8 mouse cellular contexts compared by ENCODE assay signal in genomic region chr19:45017909-45018308, GRCm38 (mm10). TPM values are rescaled to one million over a fixed set of nuclear protein-coding genes. Genes with fewer than 3 reads are reported as not detected.
DNase-seq lines count a peak whose midpoint lies in the region; ATAC-seq and TF ChIP-seq lines count a peak whose summit lies in the region.

No protein-coding gene starts in this region.

- under 1% methylated on average over 39 of the region's 48 CpGs for WGBS in forebrain, embryonic 16.5 days
- 0% methylated on average over 22 of the region's 48 CpGs for WGBS in lung, postnatal 0 days

- no peaks in the 10 kb centered on the region for H3K9me3 ChIP-seq in ES-E14 (ENCODE audit: control insufficient read depth, insufficient read depth, low read depth, low read length)
- no peaks in the 10 kb centered on the region for H3K9me3 ChIP-seq in forebrain, embryonic 16.5 days (ENCODE audit: control insufficient read depth, low read length)
- no peaks in the 10 kb centered on the region for H3K9me3 ChIP-seq in lung, postnatal 0 days (ENCODE audit: low read length)

- peaks cover 3% of the 10 kb centered on the region; the same call in 1 of the 2 replicates for H3K36me3 ChIP-seq in ES-E14 (ENCODE audit: control insufficient read depth, insufficient read depth, low read length, poor library complexity, severe bottlenecking)
- H3K36me3 ChIP-seq in forebrain, embryonic 16.5 days (ENCODE audit: control insufficient read depth, insufficient read depth): 0 out of 2 replicates have a peak, but pooled peaks cover 2% of the 10 kb centered on the region
- H3K36me3 ChIP-seq in lung, postnatal 0 days (ENCODE audit: insufficient read depth, low read length): no peaks in the 10 kb centered on the region; the same call in 1 of the 2 replicates

- no peak for TF ChIP-seq EP300 in lung, postnatal 0 days (IDR thresholded peaks at IDR 0.05)

- H3K4me3 ChIP-seq in ES-E14 (ENCODE audit: insufficient read depth in 1 of 2, low read depth in 1 of 2, low read length in 2 of 2, poor library complexity in 1 of 2, severe bottlenecking in 1 of 2): peak overlapping the region; percentile 62 to 72
- H3K4me3 ChIP-seq in brown adipose tissue, adult 24 weeks (ENCODE audit: insufficient read depth, low read depth, low read length): peak overlapping the region; percentile 90
- peak overlapping the region; percentile 74 for H3K4me3 ChIP-seq in forebrain, embryonic 16.5 days (replicated peaks; ENCODE audit: low read length)
- peak overlapping the region; percentile 63 for H3K4me3 ChIP-seq in lung, postnatal 0 days (ENCODE audit: low read depth, low read length)

- no peak overlapping the region for H3K27ac ChIP-seq in ES-E14 (ENCODE audit: insufficient read depth, low read depth, low read length, poor library complexity, severe bottlenecking)
- H3K27ac ChIP-seq in brown adipose tissue, adult 24 weeks (replicated peaks; ENCODE audit: low read depth, low read length): peak overlapping the region; percentile 99
- peak overlapping the region; percentile 97 for H3K27ac ChIP-seq in forebrain, embryonic 16.5 days (ENCODE audit: low read length)
- H3K27ac ChIP-seq in lung, postnatal 0 days (ENCODE audit: low read length): peak overlapping the region; percentile 99

- H3K27me3 ChIP-seq in forebrain, embryonic 16.5 days (replicated peaks; ENCODE audit: control insufficient read depth, insufficient read depth, low read length): no peaks in the 10 kb centered on the region
- H3K27me3 ChIP-seq in lung, postnatal 0 days (replicated peaks; ENCODE audit: insufficient read depth, low read length): no peaks in the 10 kb centered on the region

- peaks cover 13 to 17% of the 10 kb centered on the region in 2 experiments for H3K4me1 ChIP-seq in ES-E14 (ENCODE audit: control insufficient read depth in 2 of 2, insufficient read depth in 2 of 2, low read length in 2 of 2, poor library complexity in 1 of 2)
- peaks cover 17% of the 10 kb centered on the region for H3K4me1 ChIP-seq in brown adipose tissue, adult 24 weeks (ENCODE audit: control insufficient read depth, insufficient read depth, insufficient read length, low read length)
- peaks cover 52% of the 10 kb centered on the region for H3K4me1 ChIP-seq in forebrain, embryonic 16.5 days (replicated peaks; ENCODE audit: control insufficient read depth, insufficient read depth, low read length)
- H3K4me1 ChIP-seq in lung, postnatal 0 days (ENCODE audit: insufficient read depth, low read depth, low read length): peaks cover 26% of the 10 kb centered on the region

- peak; percentile 51 for ATAC-seq in forebrain, embryonic 16.5 days
- ATAC-seq in lung, postnatal 0 days: peak; percentile 70

- H3K4me2 ChIP-seq in forebrain, embryonic 16.5 days (ENCODE audit: low read length): peak overlapping the region; percentile 89
- H3K4me2 ChIP-seq in lung, postnatal 0 days (replicated peaks; ENCODE audit: low read depth, low read length): peak overlapping the region; percentile 76

- peak overlapping the region; percentile 71 for H3K9ac ChIP-seq in ES-E14 (ENCODE audit: insufficient read depth, low read depth, low read length, poor library complexity, severe bottlenecking)
- H3K9ac ChIP-seq in forebrain, embryonic 16.5 days (replicated peaks; ENCODE audit: low read depth, low read length): peak overlapping the region; percentile 83
- H3K9ac ChIP-seq in lung, postnatal 0 days (replicated peaks; ENCODE audit: low read depth): peak overlapping the region; percentile 77

- TF ChIP-seq CTCF in lung, postnatal 0 days (IDR thresholded peaks at IDR 0.05): no peak

- in situ Hi-C loops in ES-E14 (cut with MboI; ENCODE audit: low sequenced_read_pairs in 2 of 2, unreplicated experiment in 2 of 2): no loop called here

- DNase-seq in ES-E14 (ENCODE audit: low read depth, low spot score): no peak
- DNase-seq in heart, postnatal 4 days: peak; percentile 96
- peak; percentile 82 to 90 for DNase-seq in layer of hippocampus, postnatal 10 days (ENCODE audit: low spot score in 2 of 2)
- DNase-seq in lung, postnatal 0 days (ENCODE audit: low spot score): peak; percentile 89
- peak; percentile 84 for DNase-seq in retina, embryonic 14.5 days (ENCODE audit: low spot score)
- DNase-seq in urinary bladder, postnatal 4 days (ENCODE audit: low spot score in 2 of 2): peak; percentile 91 to 94

TF ChIP-seq in ES-E14, 5 proteins besides CTCF, POLR2A, EP300 and RAD21:
- TF ChIP-seq ZNF384 (IDR thresholded peaks at IDR 0.05; ENCODE audit: low read depth, low read length) (no peak), MAFK (IDR thresholded peaks at IDR 0.05; ENCODE audit: insufficient read depth, low read depth, low read length) (no peak), ZC3H11A (IDR thresholded peaks at IDR 0.05; ENCODE audit: borderline replicate concordance, low read depth, low read length) (no peak), CHD2 (IDR thresholded peaks at IDR 0.05; ENCODE audit: low read depth, low read length) (no peak), HCFC1 (IDR thresholded peaks at IDR 0.05; ENCODE audit: borderline replicate concordance, insufficient read depth, low read length) (no peak)

RNA-seq across cellular contexts. Expression of gene Lzts2, which starts 3.7 kb away (rescaled TPM):
- total RNA-seq in ES-E14 (2012; rRNA removed): 30.6 and 31.9 TPM in 2 replicates
- polyA plus RNA-seq in brown adipose tissue, adult 24 weeks (2012; ENCODE audit: insufficient read depth, insufficient read length, missing spikeins): 32.4 and 34.7 TPM in 2 replicates
- 18.2 and 19.5 TPM in 2 replicates for polyA plus RNA-seq in forebrain, embryonic 16.5 days (2015; fragmentation: Nextera tagmentation; extraction: Ambion mirVana)
- total RNA-seq in heart, postnatal 4 days (2021): 10 to 100 TPM; 52.6 to 68.0 TPM
- total RNA-seq in layer of hippocampus, postnatal 10 days (2021): 10 to 100 TPM; 21.3 to 23.2 TPM
- 56.0 and 59.4 TPM in 2 replicates for polyA plus RNA-seq in lung, postnatal 0 days (2015; fragmentation: Nextera tagmentation; extraction: Ambion mirVana)

RNA-seq across cellular contexts. Expression of gene Mrpl43, which starts 11.7 kb away (rescaled TPM):
- 50.0 and 62.7 TPM in 2 replicates for total RNA-seq in ES-E14 (2012; rRNA removed)
- 53.4 and 58.6 TPM in 2 replicates for polyA plus RNA-seq in brown adipose tissue, adult 24 weeks (2012; ENCODE audit: insufficient read depth, insufficient read length, missing spikeins)
- polyA plus RNA-seq in forebrain, embryonic 16.5 days (2015; fragmentation: Nextera tagmentation; extraction: Ambion mirVana): 76.9 and 81.8 TPM in 2 replicates
- total RNA-seq in heart, postnatal 4 days (2021): 10 to 100 TPM; 45.3 to 45.5 TPM
- total RNA-seq in layer of hippocampus, postnatal 10 days (2021): 10 to 100 TPM; 45.3 to 48.9 TPM
- 62.6 and 63.3 TPM in 2 replicates for polyA plus RNA-seq in lung, postnatal 0 days (2015; fragmentation: Nextera tagmentation; extraction: Ambion mirVana)

RNA-seq across cellular contexts. Expression of gene Twnk, which starts 12.4 kb away (rescaled TPM):
- total RNA-seq in ES-E14 (2012; rRNA removed): 27.2 and 28.5 TPM in 2 replicates
- polyA plus RNA-seq in brown adipose tissue, adult 24 weeks (2012; ENCODE audit: insufficient read depth, insufficient read length, missing spikeins): 9.1 and 11.1 TPM in 2 replicates
- 24.6 and 25.5 TPM in 2 replicates for polyA plus RNA-seq in forebrain, embryonic 16.5 days (2015; fragmentation: Nextera tagmentation; extraction: Ambion mirVana)
- 10 to 100 TPM; 12.3 to 14.4 TPM for total RNA-seq in heart, postnatal 4 days (2021)
- total RNA-seq in layer of hippocampus, postnatal 10 days (2021): 10 to 100 TPM; 14.1 to 15.1 TPM
- 7.5 and 7.9 TPM in 2 replicates for polyA plus RNA-seq in lung, postnatal 0 days (2015; fragmentation: Nextera tagmentation; extraction: Ambion mirVana)

RNA-seq across cellular contexts. Expression of gene Pdzd7, which starts 27.6 kb away (rescaled TPM):
- 0.45 and 1.5 TPM in 2 replicates for total RNA-seq in ES-E14 (2012; rRNA removed)
- not detected in 2 replicates for polyA plus RNA-seq in brown adipose tissue, adult 24 weeks (2012; ENCODE audit: insufficient read depth, insufficient read length, missing spikeins)
- 1.9 and 2.7 TPM in 2 replicates for polyA plus RNA-seq in forebrain, embryonic 16.5 days (2015; fragmentation: Nextera tagmentation; extraction: Ambion mirVana)
- not detected for total RNA-seq in heart, postnatal 4 days (2021)
- 1 to 10 TPM; 3.2 to 3.3 TPM for total RNA-seq in layer of hippocampus, postnatal 10 days (2021)
- polyA plus RNA-seq in lung, postnatal 0 days (2015; fragmentation: Nextera tagmentation; extraction: Ambion mirVana): 0.12 and 0.13 TPM in 2 replicates

RNA-seq across cellular contexts. Expression of gene Sema4g, which starts 29.0 kb away (rescaled TPM):
- total RNA-seq in ES-E14 (2012; rRNA removed): 3.8 and 7.3 TPM in 2 replicates
- polyA plus RNA-seq in brown adipose tissue, adult 24 weeks (2012; ENCODE audit: insufficient read depth, insufficient read length, missing spikeins): 0.25 and 0.55 TPM in 2 replicates
- 12.3 and 15.8 TPM in 2 replicates for polyA plus RNA-seq in forebrain, embryonic 16.5 days (2015; fragmentation: Nextera tagmentation; extraction: Ambion mirVana)
- 1 to 10 TPM; 1.2 to 2.0 TPM for total RNA-seq in heart, postnatal 4 days (2021)
- 10 to 100 TPM; 61.8 to 69.2 TPM for total RNA-seq in layer of hippocampus, postnatal 10 days (2021)
- 0.47 and 1.0 TPM in 2 replicates for polyA plus RNA-seq in lung, postnatal 0 days (2015; fragmentation: Nextera tagmentation; extraction: Ambion mirVana)
